Mouse (Mus musculus) limb, embryonic 11.5 days (tissue): ENCODE measurements around the gene Zfp599. TPM values are rescaled to one million over a fixed set of nuclear protein-coding genes. Genes with fewer than 3 reads are reported as not detected.
"Not testable (repeated sequence)": the region's sequence is repeated elsewhere in the genome, so short reads cannot be mapped to it uniquely, and the experiment has no call there.

Experiments
- ATAC-seq: fragments of 200-750 bp; cut with Nextera tagmentation; 2 replicates; pipeline ENCODE4 v1.8.0; 2017; ENCODE audit warnings: low read depth; ENCODE audit not compliant: insufficient number of reproducible peaks, low FRiP score, low TSS enrichment
- DNase-seq: peaks from one replicate; pipeline ENCODE4 v3.0.0-alpha.2; 2015; ENCODE audit warnings: low spot score
- H3K27ac ChIP-seq: fragments of 300-500 bp; sonication (generic); replicated peaks from 2 replicates; pipeline ENCODE4 v1.5.1; 2014; ENCODE audit warnings: low read depth, mild to moderate bottlenecking, low read length
- H3K27me3 ChIP-seq: fragments of 300-500 bp; sonication (generic); 2 replicates; pipeline ENCODE4 v1.6.1; 2014; ENCODE audit warnings: mild to moderate bottlenecking, low read length, mixed read lengths; ENCODE audit not compliant: control insufficient read depth, insufficient read depth
- H3K36me3 ChIP-seq: fragments of 300-500 bp; sonication (generic); 2 replicates; pipeline ENCODE4 v1.6.1; 2014; ENCODE audit warnings: mild to moderate bottlenecking, low read length, moderate library complexity, mixed read lengths; ENCODE audit not compliant: control insufficient read depth, insufficient read depth
- H3K4me1 ChIP-seq: fragments of 300-500 bp; sonication (generic); 2 replicates; pipeline ENCODE4 v1.6.1; 2014; ENCODE audit warnings: low read length, mixed read lengths; ENCODE audit not compliant: control insufficient read depth, insufficient read depth
- H3K4me2 ChIP-seq: fragments of 300-500 bp; sonication (generic); 2 replicates; pipeline ENCODE4 v1.6.1; 2014; ENCODE audit warnings: low read depth, mild to moderate bottlenecking, moderate library complexity; ENCODE audit not compliant: severe bottlenecking
- H3K4me3 ChIP-seq: fragments of 300-500 bp; sonication (generic); 2 replicates; pipeline ENCODE4 v1.5.1; 2014; ENCODE audit warnings: low read depth, low read length
- H3K9ac ChIP-seq: fragments of 300-500 bp; sonication (generic); 2 replicates; pipeline ENCODE4 v1.6.1; 2014; ENCODE audit warnings: mild to moderate bottlenecking, low read length
- H3K9me3 ChIP-seq: fragments of 300-500 bp; sonication (generic); 2 replicates; pipeline ENCODE4 v1.6.1; 2016; ENCODE audit warnings: low read length; ENCODE audit not compliant: control insufficient read depth
- WGBS: fragments of 180-500 bp; shearing (Covaris S2); extraction: QIAGEN DNeasy Blood & Tissue Kit; methylation state at CpG from one replicate; pipeline ENCODE4 v1.1.7; 2014; 5-methylcytosine and 5-hydroxymethylcytosine counted together
- polyA plus RNA-seq: library from polyadenylated mRNA; unstranded; fragments of >200 nt; fragmentation: Nextera tagmentation; extraction: Ambion mirVana; gene quantifications from 2 replicates; pipeline ENCODE4 v1.2.1, GENCODE M21; 2014

Gene Zfp599
- polyA plus RNA-seq, 1 experiment from 2014 or later = 10.8 TPM

DNA sequence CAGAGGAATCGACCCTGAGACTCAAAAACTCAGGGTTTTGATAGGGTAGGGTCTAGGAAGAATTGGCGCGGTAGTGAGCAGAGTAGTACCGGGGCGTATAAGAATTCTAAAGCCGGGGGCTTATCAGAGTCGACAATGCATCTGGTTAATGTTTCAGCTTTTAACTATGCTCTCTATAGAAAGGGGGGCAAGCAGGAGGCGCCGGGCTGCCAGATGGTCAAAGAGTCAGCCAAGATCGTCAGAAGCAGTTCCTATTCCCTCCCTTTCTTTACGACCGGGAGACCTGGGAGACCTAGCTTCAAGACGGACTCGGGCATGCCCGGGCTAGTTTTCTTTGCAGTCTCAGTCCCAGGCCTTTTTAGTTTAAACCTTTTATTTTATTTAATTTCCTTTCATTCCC is 32.8 kb downstream of the Zfp599 start:
- 86% methylated on average over 15 of the region's 15 CpGs for WGBS
- no peak for ATAC-seq
- no peaks in the 10 kb centered on the region for H3K27me3 ChIP-seq
- H3K36me3 ChIP-seq = no peaks in the 10 kb centered on the region
- no peak overlapping the region for H3K4me3 ChIP-seq
- no peaks in the 10 kb centered on the region for H3K9me3 ChIP-seq
- DNase-seq = no peak
- H3K27ac ChIP-seq = no peak overlapping the region
- 0 out of 2 replicates have a peak, but pooled peaks cover 4% of the 10 kb centered on the region for H3K4me1 ChIP-seq
- H3K4me2 ChIP-seq = no peak overlapping the region
- no peak overlapping the region for H3K9ac ChIP-seq

- not testable (repeated sequence) for H3K9me3 ChIP-seq, ATAC-seq, DNase-seq, H3K4me1 ChIP-seq, H3K9ac ChIP-seq, H3K27ac ChIP-seq, H3K27me3 ChIP-seq, H3K36me3 ChIP-seq
- WGBS = 69% methylated on average over 7 of the region's 7 CpGs
- Histone ChIP-seq H3K4me2 (peak overlapping the region; percentile 55; the same call in 1 of the 2 replicates), H3K4me3 (peak overlapping the region; percentile 74)
Measured at GRCm38 (mm10) chr9:22226389-22226673, 33.4 kb downstream of the Zfp599 start.

DNA sequence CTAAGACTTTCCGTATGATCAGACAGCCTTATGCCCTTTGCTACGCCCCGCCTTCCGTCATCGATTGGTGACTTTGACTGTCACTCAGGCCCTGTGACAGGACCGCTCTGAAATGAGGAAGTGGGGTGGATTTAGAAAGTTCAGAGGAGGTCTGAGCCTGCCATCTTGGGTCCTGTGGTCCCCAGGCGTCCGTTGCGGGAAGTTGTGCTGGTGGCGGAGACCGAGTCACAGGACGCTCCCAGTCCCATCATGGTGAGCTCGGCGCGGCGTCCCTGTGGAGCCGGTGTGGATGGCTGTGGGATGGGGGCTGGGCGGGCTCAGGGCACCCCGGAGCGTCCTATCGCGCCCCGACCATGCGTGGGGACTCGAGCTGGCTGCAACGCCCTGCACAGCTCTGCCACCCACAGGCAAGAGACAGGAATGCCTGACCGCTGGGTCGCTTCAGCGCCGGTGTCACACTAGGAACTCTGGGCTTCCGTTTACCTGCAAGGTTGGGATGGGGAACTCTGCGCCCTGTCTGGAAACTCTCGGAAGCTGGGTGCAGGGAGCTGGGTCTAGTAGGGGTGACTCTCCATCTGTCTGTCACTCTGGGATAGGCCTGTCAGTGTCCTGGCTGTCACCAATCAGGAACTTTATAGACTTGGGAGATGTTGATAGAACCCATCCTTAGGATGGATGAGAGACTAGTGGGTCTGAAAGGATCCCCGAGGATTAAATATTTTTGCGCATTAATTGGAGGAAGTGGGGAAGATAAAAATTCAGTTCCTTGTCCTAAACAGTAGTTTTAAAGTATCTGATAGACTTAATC is 33.9 kb downstream of the Zfp599 start, which contains the start of gene Zfp809:
Zfp809 (plus strand) TSS at position 134 of the 808 bp plus-strand sequence.
- DNase-seq = peak; percentile 100
- Histone ChIP-seq H3K27ac (peak within 1 kb of the TSS; percentile 59; the same call in 1 of the 2 replicates), H3K4me3 (peak within 1 kb of the TSS; percentile 74), H3K4me2 (peak within 1 kb of the TSS; percentile 55), H3K9me3 (no peaks in the 10 kb centered on the region), H3K4me1 (0 out of 2 replicates have a peak, but pooled peaks cover 4% of the 10 kb centered on the region), H3K27me3 (no peaks in the 10 kb centered on the region), H3K36me3 (no peaks in the 10 kb centered on the region), H3K9ac (peak within 1 kb of the TSS; percentile 86)
- WGBS = 2% methylated on average over 31 of the region's 35 CpGs
- ATAC-seq = peak; percentile 98

GRCm38 (mm10) chr9:22224536-22225503 is 34.9 kb downstream of the Zfp599 start:
- Histone ChIP-seq H3K4me2 (peak overlapping the region; percentile 55), H3K9ac (peak overlapping the region; percentile 86), H3K9me3 (no peaks in the 10 kb centered on the region), H3K27ac (no peak overlapping the region), H3K27me3 (no peaks in the 10 kb centered on the region), H3K36me3 (no peaks in the 10 kb centered on the region), H3K4me1 (0 out of 2 replicates have a peak, but pooled peaks cover 4% of the 10 kb centered on the region), H3K4me3 (peak overlapping the region; percentile 74)
- WGBS = 24% methylated on average over 17 of the region's 17 CpGs
- DNase-seq (peak; percentile 55), ATAC-seq (peak; percentile 74)

- 95% methylated on average over 4 of the region's 4 CpGs for WGBS
- H3K4me2 ChIP-seq = no peak overlapping the region
- no peak overlapping the region for H3K27ac ChIP-seq
- H3K9ac ChIP-seq = no peak overlapping the region
- DNase-seq = no peak
- H3K36me3 ChIP-seq = no peaks in the 10 kb centered on the region
- H3K4me1 ChIP-seq = 0 out of 2 replicates have a peak, but pooled peaks cover 4% of the 10 kb centered on the region
- no peaks in the 10 kb centered on the region for H3K27me3 ChIP-seq
- no peak overlapping the region for H3K4me3 ChIP-seq
- H3K9me3 ChIP-seq = no peaks in the 10 kb centered on the region
- no peak for ATAC-seq
Measured at GRCm38 (mm10) chr9:22224066-22224465, 35.6 kb downstream of the Zfp599 start.

- 43% methylated on average over 5 of the region's 8 CpGs for WGBS
- no peaks in the 10 kb centered on the region for H3K4me1 ChIP-seq
- no peak for ATAC-seq
- no peak overlapping the region for H3K4me2 ChIP-seq
- H3K36me3 ChIP-seq = no peaks in the 10 kb centered on the region
- H3K9ac ChIP-seq = no peak overlapping the region
- H3K27ac ChIP-seq = no peak overlapping the region
- H3K9me3 ChIP-seq = no peaks in the 10 kb centered on the region
- no peaks in the 10 kb centered on the region for H3K27me3 ChIP-seq
- H3K4me3 ChIP-seq = no peak overlapping the region
- DNase-seq = no peak
Measured at GRCm38 (mm10) chr9:22217858-22218493, 41.7 kb downstream of the Zfp599 start.

DNA sequence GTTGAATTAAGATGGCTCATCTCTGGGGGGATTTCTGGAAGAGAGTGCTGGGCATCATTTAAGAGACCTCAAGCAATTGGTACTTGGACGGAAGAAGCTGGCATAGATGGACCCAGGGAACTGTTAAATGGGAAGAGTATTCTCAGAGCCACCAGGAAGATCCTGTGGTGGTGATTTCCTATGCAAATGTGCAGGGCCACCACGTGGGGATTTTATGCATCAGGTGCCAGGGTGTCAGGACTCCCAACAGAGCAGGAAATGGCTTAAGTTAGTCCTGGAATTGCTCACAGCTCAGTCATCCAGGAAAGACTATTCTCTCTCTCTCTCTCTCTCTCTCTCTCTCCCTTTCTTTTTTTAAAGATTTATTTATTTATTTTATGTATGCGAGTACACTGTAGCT is 43.0 kb downstream of the Zfp599 start:
- ATAC-seq (no peak), DNase-seq (no peak)
- Histone ChIP-seq H3K36me3 (no peaks in the 10 kb centered on the region), H3K4me1 (no peaks in the 10 kb centered on the region), H3K9me3 (no peaks in the 10 kb centered on the region), H3K27ac (no peak overlapping the region), H3K27me3 (no peaks in the 10 kb centered on the region), H3K9ac (no peak overlapping the region), H3K4me3 (no peak overlapping the region), H3K4me2 (no peak overlapping the region)
- WGBS = 50% methylated on average over 3 of the region's 3 CpGs

DNA sequence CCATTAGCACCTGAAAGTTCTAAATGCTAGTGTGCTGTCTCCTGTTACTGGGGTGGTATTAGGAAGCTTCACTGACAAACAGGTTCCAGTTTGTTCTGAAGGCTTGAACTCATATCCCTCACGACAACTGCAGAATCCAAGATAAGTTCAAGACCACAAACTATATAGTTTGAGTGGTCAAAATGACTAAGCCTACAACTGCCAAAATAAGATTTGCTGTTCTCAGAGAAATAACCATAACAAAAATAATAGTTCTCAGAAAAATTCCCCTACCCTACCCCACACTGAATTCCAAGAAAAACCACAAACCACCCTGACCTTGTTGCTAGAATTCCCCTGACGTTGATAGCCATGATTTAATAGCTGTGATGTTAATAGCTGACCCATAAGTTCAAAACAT is 45.1 kb downstream of the Zfp599 start:
- no peak overlapping the region for H3K9ac ChIP-seq
- H3K36me3 ChIP-seq = no peaks in the 10 kb centered on the region
- WGBS = 75% methylated on average over 2 of the region's 2 CpGs
- no peaks in the 10 kb centered on the region for H3K27me3 ChIP-seq
- no peak overlapping the region for H3K4me2 ChIP-seq
- no peaks in the 10 kb centered on the region for H3K9me3 ChIP-seq
- H3K27ac ChIP-seq = no peak overlapping the region
- DNase-seq (no peak), ATAC-seq (no peak)
- H3K4me1 ChIP-seq = no peaks in the 10 kb centered on the region
- no peak overlapping the region for H3K4me3 ChIP-seq
